ENCODE assay signal across 9 mouse cellular contexts in the genomic region with DNA sequence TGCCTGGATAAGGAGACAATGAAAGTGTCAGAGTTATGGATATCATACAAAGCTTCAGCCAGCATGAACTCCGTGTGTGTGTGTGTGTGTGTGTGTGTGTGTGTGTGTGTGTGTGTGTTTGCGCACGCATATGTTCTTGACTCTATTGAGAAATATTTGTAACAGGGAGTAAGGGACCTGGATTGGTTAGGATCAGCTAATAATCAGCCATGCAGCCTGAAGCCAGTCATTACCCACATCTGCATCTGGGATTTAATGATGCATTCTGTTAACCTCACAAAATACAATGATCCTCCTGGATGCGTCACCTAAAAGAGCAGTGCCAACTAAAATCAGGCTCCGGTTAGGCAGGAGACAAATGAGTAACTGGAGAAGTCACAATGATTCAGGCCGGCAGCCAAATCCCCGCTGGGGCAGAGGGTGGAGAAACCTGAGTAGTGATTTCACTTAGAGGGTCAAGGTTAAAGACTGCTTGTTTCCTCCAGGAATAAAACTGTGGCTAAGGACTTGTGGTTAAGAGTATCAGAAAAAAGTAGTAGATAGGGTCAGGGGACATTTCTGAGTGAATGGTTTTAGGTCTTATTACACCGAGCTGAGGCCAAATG.
DNase-seq lines count a peak whose midpoint lies in the region; ATAC-seq and TF ChIP-seq lines count a peak whose summit lies in the region.
"Had no signal": no experiment of that assay in that cellular context is flagged by ENCODE, and none has a peak within 500 bp of the region (broad histone marks: within the 10 kb centered on the region; RNA-seq: fewer than 3 reads in every experiment).

No protein-coding gene starts in this region.

- no peak overlapping the region for H3K4me2 ChIP-seq in hindbrain, embryonic 13.5 days
- H3K4me2 ChIP-seq in forebrain, embryonic 12.5 days: no peak overlapping the region

- no peak overlapping the region for H3K9ac ChIP-seq in heart, adult 2 months (ENCODE audit: low read depth, low read length)
- H3K9ac ChIP-seq in hindbrain, embryonic 13.5 days: no peak overlapping the region
- H3K9ac ChIP-seq in forebrain, embryonic 12.5 days: no peak overlapping the region

- TF ChIP-seq EP300 in heart, adult 2 months (IDR thresholded peaks at IDR 0.05; ENCODE audit: insufficient read depth, low read depth, low read length): no peak

- H3K4me1 ChIP-seq in heart, adult 2 months (ENCODE audit: control insufficient read depth, insufficient read depth, low read length): no peaks in the 10 kb centered on the region
- H3K4me1 ChIP-seq in heart, embryonic 10.5 days: no peaks in the 10 kb centered on the region
- no peaks in the 10 kb centered on the region for H3K4me1 ChIP-seq in hindbrain, embryonic 13.5 days (replicated peaks)
- H3K4me1 ChIP-seq in limb, embryonic 10.5 days: 0 out of 2 replicates have a peak, but pooled peaks cover 5% of the 10 kb centered on the region
- H3K4me1 ChIP-seq in forebrain, embryonic 12.5 days: no peaks in the 10 kb centered on the region

- H3K27ac ChIP-seq in heart, adult 2 months: no peak overlapping the region
- no peak overlapping the region for H3K27ac ChIP-seq in heart, embryonic 10.5 days
- no peak overlapping the region for H3K27ac ChIP-seq in hindbrain, embryonic 13.5 days
- no peak overlapping the region for H3K27ac ChIP-seq in limb, embryonic 10.5 days
- no peak overlapping the region for H3K27ac ChIP-seq in forebrain, embryonic 12.5 days

- H3K79me2 ChIP-seq in heart, adult 2 months (replicated peaks; ENCODE audit: control insufficient read depth, insufficient read depth, low read length): no peaks in the 10 kb centered on the region

- H3K27me3 ChIP-seq in heart, adult 2 months (ENCODE audit: control insufficient read depth, insufficient read depth, low read length): no peaks in the 10 kb centered on the region
- H3K27me3 ChIP-seq in heart, embryonic 10.5 days (ENCODE audit: insufficient read depth, poor library complexity, severe bottlenecking): no peaks in the 10 kb centered on the region
- no peaks in the 10 kb centered on the region for H3K27me3 ChIP-seq in hindbrain, embryonic 13.5 days
- no peaks in the 10 kb centered on the region for H3K27me3 ChIP-seq in limb, embryonic 10.5 days (ENCODE audit: low read depth, poor library complexity, severe bottlenecking)
- no peaks in the 10 kb centered on the region for H3K27me3 ChIP-seq in forebrain, embryonic 12.5 days
- H3K27me3 ChIP-seq: CH12.LX had no signal

- H3K4me3 ChIP-seq in heart, adult 2 months: no peak overlapping the region
- no peak overlapping the region for H3K4me3 ChIP-seq in heart, embryonic 10.5 days
- no peak overlapping the region for H3K4me3 ChIP-seq in hindbrain, embryonic 13.5 days
- H3K4me3 ChIP-seq in limb, embryonic 10.5 days: no peak overlapping the region
- H3K4me3 ChIP-seq in forebrain, embryonic 12.5 days (replicated peaks): no peak overlapping the region

- no peaks in the 10 kb centered on the region for H3K36me3 ChIP-seq in heart, adult 2 months (ENCODE audit: control insufficient read depth, insufficient read depth, low read length)
- H3K36me3 ChIP-seq in heart, embryonic 10.5 days: no peaks in the 10 kb centered on the region
- H3K36me3 ChIP-seq in hindbrain, embryonic 13.5 days: no peaks in the 10 kb centered on the region
- H3K36me3 ChIP-seq in limb, embryonic 10.5 days: no peaks in the 10 kb centered on the region
- no peaks in the 10 kb centered on the region for H3K36me3 ChIP-seq in forebrain, embryonic 12.5 days (replicated peaks)

- DNase-seq in heart, adult 2 months: peak; percentile 32 to 45
- DNase-seq in heart, embryonic 10.5 days (ENCODE audit: low spot score): no peak
- DNase-seq in embryo, embryonic 10.5 days (ENCODE audit: low spot score): peak; percentile 45
- peak; percentile 34 for DNase-seq in limb, embryonic 10.5 days (ENCODE audit: low spot score)
- DNase-seq in MN1 (ENCODE audit: low spot score): no peak
- DNase-seq in thymus, postnatal 25 days: no peak

- TF ChIP-seq CTCF in heart, adult 2 months (IDR thresholded peaks at IDR 0.05): no peak

- WGBS in heart, adult 2 months: 52% methylated on average over 8 of the region's 8 CpGs
- 80% methylated on average over 8 of the region's 8 CpGs for WGBS in heart, embryonic 10.5 days
- 56% methylated on average over 8 of the region's 8 CpGs for WGBS in hindbrain, embryonic 13.5 days
- WGBS in limb, embryonic 10.5 days: 60% methylated on average over 8 of the region's 8 CpGs
- 70% methylated on average over 8 of the region's 8 CpGs for WGBS in forebrain, embryonic 12.5 days

- no peak for TF ChIP-seq POLR2A in heart, adult 2 months (IDR thresholded peaks at IDR 0.05; ENCODE audit: insufficient read depth, low read depth, low read length)

- peak; percentile 54 for ATAC-seq in hindbrain, embryonic 13.5 days (ENCODE audit: low FRiP score)
- no peak for ATAC-seq in forebrain, embryonic 12.5 days (ENCODE audit: low FRiP score)

- intact Hi-C loops in heart, adult 2 months (cut with DNase I): no loop called here

- H3K9me3 ChIP-seq in heart, embryonic 10.5 days: no peaks in the 10 kb centered on the region
- H3K9me3 ChIP-seq in hindbrain, embryonic 13.5 days: no peaks in the 10 kb centered on the region
- H3K9me3 ChIP-seq in limb, embryonic 10.5 days (replicated peaks): no peaks in the 10 kb centered on the region
- no peaks in the 10 kb centered on the region for H3K9me3 ChIP-seq in forebrain, embryonic 12.5 days

Comparison
In these comparisons a context has a peak if more than half of its experiments do, and no peak if none do; other contexts are left out.
1. DNase-seq: peak in heart, adult 2 months (2 of 2), embryo, embryonic 10.5 days (single experiment) and limb, embryonic 10.5 days (single experiment); none in heart, embryonic 10.5 days (single experiment), MN1 (single experiment) and thymus, postnatal 25 days (single experiment).